Mouse (Mus musculus): ENCODE measurements around the gene Zmiz1. TPM values are rescaled to one million over a fixed set of nuclear protein-coding genes. Genes with fewer than 3 reads are reported as not detected.

The Zmiz1 gene
- polyA plus RNA-seq, 1 experiment from 2014 or later = 77.3 TPM

GRCm38 (mm10) chr14:25629866-25630606 lies 171.1 kb downstream of the Zmiz1 start:
- Histone ChIP-seq H3K4me1 (peaks cover 53% of the 10 kb centered on the region), H3K4me2 (no peak overlapping the region), H3K27me3 (replicated peaks) (no peaks in the 10 kb centered on the region), H3K4me3 (no peak overlapping the region), H3K9me3 (no peaks in the 10 kb centered on the region), H3K36me3 (replicated peaks) (no peaks in the 10 kb centered on the region), H3K27ac (0 out of 2 replicates have a peak overlapping the region, but pooled peaks have one; percentile 28), H3K9ac (no peak overlapping the region)
- 86% methylated on average over 12 of the region's 12 CpGs for WGBS
- no peak for ATAC-seq (replicated peaks)

- no peaks in the 10 kb centered on the region for H3K9me3 ChIP-seq
- H3K4me1 ChIP-seq = peaks cover 61% of the 10 kb centered on the region
- no peak overlapping the region for H3K4me2 ChIP-seq
- H3K4me3 ChIP-seq = no peak overlapping the region
- no peaks in the 10 kb centered on the region for H3K36me3 ChIP-seq (replicated peaks)
- ATAC-seq (replicated peaks) = no peak
- WGBS = 93% methylated on average over 7 of the region's 7 CpGs
- no peaks in the 10 kb centered on the region for H3K27me3 ChIP-seq (replicated peaks)
- H3K9ac ChIP-seq = no peak overlapping the region
- 0 out of 2 replicates have a peak overlapping the region, but pooled peaks have one; percentile 28 for H3K27ac ChIP-seq
These were observed 171.8 kb downstream of the Zmiz1 start for GRCm38 (mm10) chr14:25630647-25631409.

GRCm38 (mm10) chr14:25631481-25631880 lies 172.5 kb downstream of the Zmiz1 start:
- H3K9ac ChIP-seq = no peak overlapping the region
- H3K27ac ChIP-seq = no peak overlapping the region
- no peak for ATAC-seq (replicated peaks)
- no peaks in the 10 kb centered on the region for H3K36me3 ChIP-seq (replicated peaks)
- no peak overlapping the region for H3K4me3 ChIP-seq
- no peaks in the 10 kb centered on the region for H3K9me3 ChIP-seq
- WGBS = 76% methylated on average over 6 of the region's 6 CpGs
- no peaks in the 10 kb centered on the region for H3K27me3 ChIP-seq (replicated peaks)
- H3K4me1 ChIP-seq = peaks cover 68% of the 10 kb centered on the region
- no peak overlapping the region for H3K4me2 ChIP-seq

GRCm38 (mm10) chr14:25633539-25634300 lies 174.7 kb downstream of the Zmiz1 start:
- Histone ChIP-seq H3K9ac (peak overlapping the region; percentile 23), H3K9me3 (no peaks in the 10 kb centered on the region), H3K4me2 (no peak overlapping the region), H3K27me3 (replicated peaks) (no peaks in the 10 kb centered on the region), H3K27ac (peak overlapping the region; percentile 73), H3K4me3 (no peak overlapping the region), H3K36me3 (replicated peaks) (0 out of 2 replicates have a peak, but pooled peaks cover 9% of the 10 kb centered on the region), H3K4me1 (peaks cover 67% of the 10 kb centered on the region)
- peak; percentile 40; the same call in 1 of the 2 replicates for ATAC-seq (replicated peaks)
- 49% methylated on average over 14 of the region's 14 CpGs for WGBS

GRCm38 (mm10) chr14:25634328-25634727 lies 175.3 kb downstream of the Zmiz1 start:
- H3K4me3 ChIP-seq = no peak overlapping the region
- H3K9me3 ChIP-seq = no peaks in the 10 kb centered on the region
- ATAC-seq (replicated peaks) = no peak
- WGBS = 71% methylated on average over 9 of the region's 9 CpGs
- 0 out of 2 replicates have a peak, but pooled peaks cover 10% of the 10 kb centered on the region for H3K36me3 ChIP-seq (replicated peaks)
- peaks cover 65% of the 10 kb centered on the region for H3K4me1 ChIP-seq
- no peaks in the 10 kb centered on the region for H3K27me3 ChIP-seq (replicated peaks)
- H3K4me2 ChIP-seq = no peak overlapping the region
- peak overlapping the region; percentile 73 for H3K27ac ChIP-seq
- peak overlapping the region; percentile 23 for H3K9ac ChIP-seq

- Histone ChIP-seq H3K4me1 (peaks cover 60% of the 10 kb centered on the region), H3K36me3 (replicated peaks) (0 out of 2 replicates have a peak, but pooled peaks cover 16% of the 10 kb centered on the region), H3K9me3 (no peaks in the 10 kb centered on the region), H3K9ac (no peak overlapping the region), H3K4me3 (no peak overlapping the region), H3K27me3 (replicated peaks) (no peaks in the 10 kb centered on the region), H3K27ac (peak overlapping the region; percentile 60), H3K4me2 (no peak overlapping the region)
- no peak for ATAC-seq (replicated peaks)
- whole genome bisulfite sequencing = 67% methylated on average over 12 of the region's 12 CpGs
These were observed 176.8 kb downstream of the Zmiz1 start for GRCm38 (mm10) chr14:25635746-25636145.

GRCm38 (mm10) chr14:25636297-25636696 lies 177.3 kb downstream of the Zmiz1 start:
- no peak overlapping the region for H3K4me3 ChIP-seq
- H3K27me3 ChIP-seq (replicated peaks) = no peaks in the 10 kb centered on the region
- 18% methylated on average over 7 of the region's 7 CpGs for WGBS
- peak; percentile 10; the same call in 1 of the 2 replicates for ATAC-seq (replicated peaks)
- H3K9ac ChIP-seq = no peak overlapping the region
- no peak overlapping the region for H3K4me2 ChIP-seq
- peak overlapping the region; percentile 60 for H3K27ac ChIP-seq
- no peaks in the 10 kb centered on the region for H3K9me3 ChIP-seq
- peaks cover 58% of the 10 kb centered on the region for H3K4me1 ChIP-seq
- H3K36me3 ChIP-seq (replicated peaks) = 0 out of 2 replicates have a peak, but pooled peaks cover 16% of the 10 kb centered on the region

- Histone ChIP-seq H3K9ac (no peak overlapping the region), H3K4me3 (no peak overlapping the region), H3K4me1 (peaks cover 42% of the 10 kb centered on the region), H3K36me3 (replicated peaks) (0 out of 2 replicates have a peak, but pooled peaks cover 16% of the 10 kb centered on the region), H3K27me3 (replicated peaks) (no peaks in the 10 kb centered on the region), H3K9me3 (no peaks in the 10 kb centered on the region), H3K4me2 (no peak overlapping the region), H3K27ac (no peak overlapping the region)
- 72% methylated on average over 11 of the region's 11 CpGs for WGBS
- no peak for ATAC-seq (replicated peaks)
These were observed 180.3 kb downstream of the Zmiz1 start for GRCm38 (mm10) chr14:25639120-25639758.

- peaks cover 36% of the 10 kb centered on the region for H3K4me1 ChIP-seq
- peaks cover 20% of the 10 kb centered on the region; the same call in 1 of the 2 replicates for H3K36me3 ChIP-seq (replicated peaks)
- no peak overlapping the region for H3K9ac ChIP-seq
- no peak overlapping the region for H3K4me3 ChIP-seq
- H3K27ac ChIP-seq = peak overlapping the region; percentile 19; the same call in 1 of the 2 replicates
- H3K4me2 ChIP-seq = no peak overlapping the region
- no peaks in the 10 kb centered on the region for H3K9me3 ChIP-seq
- ATAC-seq (replicated peaks) = no peak
- H3K27me3 ChIP-seq (replicated peaks) = no peaks in the 10 kb centered on the region
- 89% methylated on average over 3 of the region's 3 CpGs for WGBS
These were observed 181.0 kb downstream of the Zmiz1 start for GRCm38 (mm10) chr14:25639979-25640378.

- peak overlapping the region; percentile 1; the same call in 1 of the 2 replicates for H3K9ac ChIP-seq
- H3K9me3 ChIP-seq = no peaks in the 10 kb centered on the region
- peak overlapping the region; percentile 19; the same call in 1 of the 2 replicates for H3K27ac ChIP-seq
- H3K36me3 ChIP-seq (replicated peaks) = peaks cover 26% of the 10 kb centered on the region
- peaks cover 30% of the 10 kb centered on the region for H3K4me1 ChIP-seq
- no peak overlapping the region for H3K4me3 ChIP-seq
- no peak overlapping the region for H3K4me2 ChIP-seq
- no peaks in the 10 kb centered on the region for H3K27me3 ChIP-seq (replicated peaks)
- WGBS = 68% methylated on average over 6 of the region's 6 CpGs
- 0 out of 2 replicates have a peak, but pooled peaks have one; percentile 18 for ATAC-seq (replicated peaks)
These were observed 181.6 kb downstream of the Zmiz1 start for GRCm38 (mm10) chr14:25640421-25641056.

GRCm38 (mm10) chr14:25641067-25641466 lies 182.1 kb downstream of the Zmiz1 start:
- H3K36me3 ChIP-seq (replicated peaks) = peaks cover 31% of the 10 kb centered on the region
- peaks cover 25% of the 10 kb centered on the region for H3K4me1 ChIP-seq
- no peaks in the 10 kb centered on the region for H3K27me3 ChIP-seq (replicated peaks)
- H3K9ac ChIP-seq = peak overlapping the region; percentile 1; the same call in 1 of the 2 replicates
- 91% methylated on average over 6 of the region's 6 CpGs for WGBS
- no peak overlapping the region for H3K4me2 ChIP-seq
- H3K27ac ChIP-seq = no peak overlapping the region
- H3K4me3 ChIP-seq = no peak overlapping the region
- no peaks in the 10 kb centered on the region for H3K9me3 ChIP-seq
- ATAC-seq (replicated peaks) = no peak
